Mouse (Mus musculus) cerebellum, adult 2 months (tissue): ENCODE results near the gene Clmp.

Experiments
- CTCF ChIP-seq: fragments of 200-500 bp; IDR thresholded peaks from 2 replicates; pipeline ENCODE4 v1.5.1; 2011; ENCODE audit warnings: low read depth, mild to moderate bottlenecking, control low read depth, low read length, moderate library complexity, borderline replicate concordance; ENCODE audit not compliant: insufficient read depth
- POLR2A ChIP-seq: fragments of 200-500 bp; IDR thresholded peaks from 2 replicates; pipeline ENCODE4 v1.6.1; 2011; ENCODE audit warnings: low read length, control low read depth, borderline replicate concordance; ENCODE audit not compliant: insufficient read depth

DNA sequence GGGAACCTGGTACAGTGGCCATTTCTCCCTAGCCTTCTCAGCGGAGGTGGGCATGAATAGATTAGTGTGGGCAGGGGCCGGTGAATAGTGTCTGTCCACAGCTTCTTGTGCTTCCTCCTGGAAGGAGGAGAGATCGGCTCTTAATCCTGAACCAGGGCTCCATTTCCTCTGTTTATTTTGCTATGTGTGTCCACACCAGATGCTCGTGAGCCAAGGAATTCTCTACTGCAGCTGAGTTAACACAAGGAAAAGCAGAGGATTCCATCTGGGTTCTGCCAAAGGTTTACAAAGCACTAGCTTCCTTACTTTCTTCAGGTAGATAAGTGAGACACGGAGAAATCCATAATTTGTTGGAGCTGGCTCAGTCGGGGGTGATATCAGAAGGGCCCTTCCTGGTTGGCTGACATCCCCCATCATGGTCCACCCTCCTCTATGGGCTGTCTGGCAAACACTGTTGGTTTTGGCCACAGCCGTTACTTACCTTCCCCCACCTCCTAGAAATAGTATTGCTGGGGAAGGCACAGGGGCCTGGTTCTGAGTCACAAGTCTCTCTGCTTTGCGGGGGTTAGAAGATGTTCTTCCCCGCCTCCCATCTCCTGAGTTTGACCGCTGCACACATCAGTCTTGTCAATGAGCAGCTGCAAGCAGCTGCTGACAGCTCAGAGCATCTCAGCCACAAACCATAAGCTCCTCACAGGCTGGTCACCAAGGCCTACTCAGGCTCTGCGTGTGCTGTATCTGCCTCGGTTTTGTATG lies 10.4 kb upstream of the Clmp start:
- TF ChIP-seq POLR2A (no peak), CTCF (no peak)
